In the genomic region with DNA sequence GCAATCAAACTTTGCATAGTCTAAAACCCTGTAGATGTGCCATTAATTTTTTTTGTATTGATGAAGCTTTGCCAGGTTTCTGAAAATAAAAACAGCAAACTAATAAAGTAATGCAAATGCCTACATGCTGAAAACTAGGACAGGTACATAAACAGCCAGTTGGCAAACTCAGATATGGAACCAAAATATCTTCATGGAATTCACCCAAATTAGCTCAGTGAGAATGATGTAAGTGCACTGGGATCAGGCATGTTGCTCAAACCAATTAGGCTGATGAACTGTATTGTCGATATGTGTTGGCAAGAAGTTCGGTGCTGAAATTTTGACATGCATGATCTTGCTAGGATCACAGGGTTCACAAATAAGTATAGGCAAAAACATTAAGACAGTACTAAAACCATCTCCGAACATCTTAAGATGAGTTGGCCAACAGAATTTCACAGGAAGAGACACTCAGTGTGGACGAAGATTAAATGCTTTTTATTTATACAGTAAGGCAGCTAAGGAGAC, we compare ENCODE assay signal across 28 mouse cellular contexts.
DNase-seq lines count a peak whose midpoint lies in the region; ATAC-seq and TF ChIP-seq lines count a peak whose summit lies in the region.
"Had no signal": no experiment of that assay in that cellular context is flagged by ENCODE, and none has a peak within 500 bp of the region (broad histone marks: within the 10 kb centered on the region; RNA-seq: fewer than 3 reads in every experiment).

No protein-coding gene starts in this region.

- WGBS in cerebellum, adult 2 months, result 31% methylated on average over 4 of the region's 4 CpGs

- no peak for TF ChIP-seq CTCF in cerebellum, adult 2 months (IDR thresholded peaks at IDR 0.05; ENCODE audit: borderline replicate concordance, insufficient read depth, low read depth, low read length)

- no peak overlapping the region for H3K4me3 ChIP-seq in cerebellum, adult 2 months (replicated peaks; ENCODE audit: insufficient read depth, low read depth, low read length)
- H3K4me3 ChIP-seq: embryonic facial prominence, embryonic 13.5 days; erythroblast, embryonic 14.5 days; forebrain, embryonic 12.5 days; layer of hippocampus, adult 2 months; left cerebral cortex, adult 2 months; limb, embryonic 13.5 days; liver, embryonic 13.5 days; neural tube, embryonic 12.5 days had no signal

- H3K27me3 ChIP-seq in cerebellum, adult 2 months (ENCODE audit: control insufficient read depth, insufficient read depth, low read length), result no peaks in the 10 kb centered on the region
- H3K27me3 ChIP-seq: embryonic facial prominence, embryonic 13.5 days; forebrain, embryonic 12.5 days; limb, embryonic 13.5 days; liver, embryonic 13.5 days; neural tube, embryonic 12.5 days; Patski had no signal

- intact Hi-C loops in heart, postnatal 25 days (cut with DNase I), result loop anchor here (5.0 kb wide), 3 partner anchors 42 to 243 kb away; no protein-coding TSS in a partner anchor

- peaks cover 21% of the 10 kb centered on the region for H3K4me1 ChIP-seq in cerebellum, adult 2 months (ENCODE audit: control insufficient read depth, insufficient read depth, low read length)
- H3K4me1 ChIP-seq: embryonic facial prominence, embryonic 13.5 days; forebrain, embryonic 12.5 days; limb, embryonic 13.5 days; liver, embryonic 13.5 days; neural tube, embryonic 12.5 days had no signal

- DNase-seq in cerebellum, adult 2 months, result peak; percentile 17 to 81
- peak; percentile 75 for DNase-seq in heart, adult 11 months
- DNase-seq in heart, postnatal 25 days (ENCODE audit: low spot score), result no peak
- peak; percentile 61 for DNase-seq in brain, adult 2 months (ENCODE audit: low read depth, low spot score)
- DNase-seq in gonadal fat pad, adult 2 months (ENCODE audit: low read depth), result peak; percentile 49
- DNase-seq: adrenal gland, postnatal 14 days; gastrocnemius, postnatal 25 days; heart, postnatal 14 days; kidney, adult 18-20 months; kidney, postnatal 36 days; liver, embryonic 13.5 days; lung, postnatal 10 days; right cerebral cortex, adult 18-20 months; spleen, adult 18-20 months; thymus, adult 2 months; thymus, postnatal 36 days had no signal

- TF ChIP-seq POLR2A in cerebellum, adult 2 months (IDR thresholded peaks at IDR 0.05; ENCODE audit: borderline replicate concordance, insufficient read depth, low read length), result no peak

- H3K27ac ChIP-seq in cerebellum, adult 2 months (ENCODE audit: insufficient read depth, low read length), result no peak overlapping the region
- H3K27ac ChIP-seq: embryonic facial prominence, embryonic 13.5 days; forebrain, embryonic 12.5 days; layer of hippocampus, adult 2 months; left cerebral cortex, adult 2 months; limb, embryonic 13.5 days; liver, embryonic 13.5 days; neural tube, embryonic 12.5 days had no signal

- ATAC-seq in cerebellum, adult (ENCODE audit: insufficient number of reproducible peaks, low FRiP score, low TSS enrichment), result no peak
- ATAC-seq in erythroblast, adult 5-6 weeks (replicated peaks; ENCODE audit: low FRiP score, poor library complexity, severe bottlenecking), result no peak
- ATAC-seq: hindbrain, embryonic 16.5 days; midbrain, embryonic 16.5 days; Patski had no signal
